Mouse (Mus musculus) testis, adult 2 months (tissue): ENCODE measurements around the gene Gcdh. TPM values are rescaled to one million over a fixed set of nuclear protein-coding genes. Genes with fewer than 3 reads are reported as not detected.

ENCODE experiments used
- H3K27ac ChIP-seq: fragments of 200-500 bp; 2 replicates; pipeline ENCODE4 v1.5.1; 2012; ENCODE audit warnings: low read depth, low read length; ENCODE audit not compliant: control insufficient read depth, insufficient read depth
- H3K27me3 ChIP-seq: fragments of 200-500 bp; 2 replicates; pipeline ENCODE4 v1.6.1; 2012; ENCODE audit warnings: mild to moderate bottlenecking, low read length, moderate library complexity; ENCODE audit not compliant: control insufficient read depth, insufficient read depth
- H3K36me3 ChIP-seq: fragments of 200-500 bp; 2 replicates; pipeline ENCODE4 v1.6.1; 2012; ENCODE audit warnings: mild to moderate bottlenecking, low read length; ENCODE audit not compliant: control insufficient read depth, insufficient read depth
- H3K4me1 ChIP-seq: fragments of 200-500 bp; 2 replicates; pipeline ENCODE4 v1.6.1; 2012; ENCODE audit warnings: low read length; ENCODE audit not compliant: control insufficient read depth, insufficient read depth
- H3K4me3 ChIP-seq: fragments of 200-500 bp; 2 replicates; pipeline ENCODE4 v1.5.1; 2012; ENCODE audit warnings: low read depth, mild to moderate bottlenecking, low read length, moderate library complexity, mixed read lengths; ENCODE audit not compliant: control insufficient read depth
- CTCF ChIP-seq: fragments of 200-500 bp; IDR thresholded peaks from 2 replicates; pipeline ENCODE4 v1.5.1; 2012; ENCODE audit warnings: low read depth, mild to moderate bottlenecking, inconsistent platforms, low read length, moderate library complexity; ENCODE audit not compliant: control insufficient read depth, insufficient read depth, insufficient replicate concordance
- POLR2A ChIP-seq: fragments of 200-500 bp; IDR thresholded peaks from 2 replicates; pipeline ENCODE4 v1.6.1; 2012; ENCODE audit warnings: low read depth, mild to moderate bottlenecking, inconsistent platforms, low read length, moderate library complexity; ENCODE audit not compliant: control insufficient read depth
- polyA plus RNA-seq: library from polyadenylated mRNA; depleted of rRNA; stranded (reverse); fragments of >200 nt; gene quantifications from 2 replicates; pipeline ENCODE4 v1.2.3, GENCODE M21; 2012

Gene Gcdh
- polyA plus RNA-seq, 1 experiment: 8.1 TPM

DNA sequence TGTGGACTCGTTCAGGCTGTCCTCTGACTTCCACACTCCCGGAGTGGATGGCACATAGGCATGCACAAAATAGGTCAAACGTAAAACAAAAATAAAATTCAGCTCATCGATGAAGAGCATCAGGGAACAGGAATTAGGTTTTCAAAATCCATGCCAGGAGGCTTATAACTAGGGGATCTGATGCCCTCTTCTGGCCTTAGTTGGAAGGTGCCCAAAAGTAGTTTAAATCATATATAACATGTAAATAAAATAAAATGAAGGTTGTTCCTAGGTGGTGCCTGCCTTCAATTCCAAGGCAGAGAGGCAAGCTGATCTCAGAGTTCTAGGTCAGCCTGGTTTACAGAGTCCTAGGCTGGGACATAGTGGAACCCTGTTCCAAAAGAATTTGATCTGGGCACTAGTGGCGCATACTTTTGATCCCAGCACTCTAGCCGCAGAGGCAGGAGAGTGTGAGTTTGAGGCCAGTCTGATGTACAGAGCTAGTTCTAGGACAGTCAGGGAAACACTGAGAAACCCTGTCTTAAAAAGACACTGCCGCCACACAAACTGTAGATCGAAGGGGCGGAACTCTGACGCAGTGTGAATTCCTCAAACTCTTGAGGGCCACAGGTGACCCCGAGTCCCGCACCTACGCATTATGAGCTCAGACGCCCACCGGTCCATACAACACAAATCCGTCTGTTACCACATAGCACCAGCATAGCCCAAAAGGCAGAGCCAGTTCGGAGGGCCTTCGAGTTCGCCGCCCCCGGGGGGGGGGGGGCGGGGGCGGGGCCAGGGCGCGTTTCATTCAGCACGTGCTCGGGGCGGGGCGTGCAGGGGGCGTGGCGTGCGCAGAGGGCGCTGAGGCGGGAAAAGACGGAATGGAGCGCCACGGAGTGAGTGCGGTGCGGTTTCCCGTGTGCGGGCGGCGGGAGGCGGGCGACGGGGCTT, 22.1 kb downstream of the Gcdh start, which contains the start of gene Syce2:
Syce2 (plus strand) TSS at position 736 of the 933 bp plus-strand sequence.
- peak within 1 kb of the TSS; percentile 97 for H3K27ac ChIP-seq
- H3K4me1 ChIP-seq: peaks cover 8% of the 10 kb centered on the region
- TF ChIP-seq POLR2A (peak; percentile 86), CTCF (no peak)
- peaks cover 1% of the 10 kb centered on the region for H3K36me3 ChIP-seq
- no peaks in the 10 kb centered on the region for H3K27me3 ChIP-seq
- peak within 1 kb of the TSS; percentile 97 for H3K4me3 ChIP-seq

DNA sequence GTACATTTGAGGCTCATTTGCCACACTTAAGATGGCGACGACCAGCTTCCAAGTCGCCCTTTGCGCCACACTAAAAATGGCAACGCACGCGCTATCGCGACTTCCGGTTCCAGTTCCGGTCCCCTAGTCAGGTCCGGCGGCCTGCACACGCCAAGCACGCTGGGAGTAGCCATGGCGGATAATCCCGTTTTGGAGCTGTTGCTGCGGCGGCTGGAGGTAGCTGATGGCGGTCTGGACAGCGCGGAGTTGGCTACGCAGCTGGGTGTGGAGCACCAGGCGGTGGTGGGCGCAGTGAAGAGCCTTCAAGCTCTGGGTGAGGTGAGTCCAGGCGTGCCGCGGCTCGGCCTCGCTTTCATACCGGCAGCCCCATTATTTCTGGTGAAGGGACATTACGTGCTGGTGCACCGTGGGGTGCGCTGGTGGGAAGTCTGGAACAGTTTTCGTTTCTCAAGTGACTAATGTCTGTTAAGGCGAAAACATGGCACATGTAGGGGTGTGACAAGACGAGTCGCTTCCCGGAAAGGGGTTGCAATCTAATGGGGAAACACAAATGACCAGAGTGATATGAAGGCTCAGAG, 36.8 kb downstream of the Gcdh start, which contains the start of gene Farsa:
Farsa (plus strand) TSS at position 126 of the 578 bp plus-strand sequence.
- TF ChIP-seq CTCF (no peak), POLR2A (peak; percentile 99)
- no peaks in the 10 kb centered on the region; the same call in none of the 2 replicates for H3K36me3 ChIP-seq
- H3K4me3 ChIP-seq: peak within 1 kb of the TSS; percentile 96
- no peaks in the 10 kb centered on the region for H3K27me3 ChIP-seq
- peak within 1 kb of the TSS; percentile 85 for H3K27ac ChIP-seq
- no peaks in the 10 kb centered on the region for H3K4me1 ChIP-seq

DNA sequence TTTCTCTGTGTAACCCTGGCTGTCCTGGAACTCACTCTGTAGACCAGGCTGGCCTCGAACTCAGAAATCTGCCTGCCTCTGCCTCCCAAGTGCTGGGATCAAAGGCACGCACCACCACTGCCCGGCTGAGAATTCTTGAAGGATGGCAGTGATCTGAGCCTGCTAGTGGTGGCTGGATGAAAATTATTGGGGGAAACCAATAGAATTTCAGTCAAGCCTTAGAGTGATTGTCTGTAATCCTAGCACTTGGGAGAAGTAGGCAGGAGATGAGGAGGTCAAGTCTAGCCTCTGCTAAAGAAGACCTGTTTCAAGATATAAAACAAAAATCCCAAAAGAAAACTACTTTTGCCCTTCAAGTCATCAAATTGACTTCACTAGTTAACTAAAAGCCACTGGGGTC, 37.3 kb downstream of the Gcdh start:
- H3K4me3 ChIP-seq: peak overlapping the region; percentile 96
- H3K27ac ChIP-seq: no peak overlapping the region
- H3K27me3 ChIP-seq: no peaks in the 10 kb centered on the region
- no peaks in the 10 kb centered on the region for H3K4me1 ChIP-seq
- TF ChIP-seq CTCF: no peak
- no peak for TF ChIP-seq POLR2A
- H3K36me3 ChIP-seq: no peaks in the 10 kb centered on the region; the same call in none of the 2 replicates

DNA sequence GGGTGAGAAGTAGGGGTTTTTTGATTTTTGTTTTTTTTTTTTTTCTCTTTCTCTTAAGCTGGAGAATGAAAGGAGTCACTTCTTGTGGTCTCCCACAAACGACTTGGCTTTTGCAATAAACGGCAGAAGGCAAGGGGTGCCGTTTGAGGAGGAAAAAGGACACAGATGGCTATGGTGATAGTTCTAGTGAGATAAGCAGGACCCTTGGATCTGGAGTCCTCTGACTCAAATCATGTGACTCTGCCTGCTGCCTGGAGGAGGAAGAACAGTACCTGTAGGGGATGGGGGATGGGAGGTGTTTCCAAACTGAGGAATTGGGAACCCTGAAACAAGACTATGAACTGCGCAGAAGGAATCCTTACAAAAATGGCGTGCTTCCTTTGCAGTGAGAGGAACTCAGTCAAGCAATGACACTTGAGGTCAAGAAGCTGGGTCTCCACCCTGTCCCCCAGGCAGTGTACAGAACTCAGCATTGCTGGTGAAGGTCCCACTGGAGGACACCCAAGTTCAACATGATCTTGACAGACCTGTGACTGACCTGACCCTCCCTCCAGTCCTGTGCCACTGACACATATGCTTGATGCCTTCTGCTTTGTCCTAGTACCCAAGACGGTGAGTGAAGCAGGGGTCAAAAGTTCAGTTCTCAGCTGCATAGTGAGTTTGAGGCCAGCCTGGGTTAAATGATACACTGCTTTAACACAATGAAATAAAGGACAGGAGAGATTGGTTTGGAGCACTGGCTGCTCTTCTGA, 45.9 kb downstream of the Gcdh start:
- TF ChIP-seq POLR2A (no peak), CTCF (no peak)
- H3K27ac ChIP-seq: peak overlapping the region; percentile 95
- H3K27me3 ChIP-seq: no peaks in the 10 kb centered on the region
- peaks cover 10% of the 10 kb centered on the region for H3K4me1 ChIP-seq
- peaks cover 5% of the 10 kb centered on the region for H3K36me3 ChIP-seq
- H3K4me3 ChIP-seq: peak overlapping the region; percentile 85

DNA sequence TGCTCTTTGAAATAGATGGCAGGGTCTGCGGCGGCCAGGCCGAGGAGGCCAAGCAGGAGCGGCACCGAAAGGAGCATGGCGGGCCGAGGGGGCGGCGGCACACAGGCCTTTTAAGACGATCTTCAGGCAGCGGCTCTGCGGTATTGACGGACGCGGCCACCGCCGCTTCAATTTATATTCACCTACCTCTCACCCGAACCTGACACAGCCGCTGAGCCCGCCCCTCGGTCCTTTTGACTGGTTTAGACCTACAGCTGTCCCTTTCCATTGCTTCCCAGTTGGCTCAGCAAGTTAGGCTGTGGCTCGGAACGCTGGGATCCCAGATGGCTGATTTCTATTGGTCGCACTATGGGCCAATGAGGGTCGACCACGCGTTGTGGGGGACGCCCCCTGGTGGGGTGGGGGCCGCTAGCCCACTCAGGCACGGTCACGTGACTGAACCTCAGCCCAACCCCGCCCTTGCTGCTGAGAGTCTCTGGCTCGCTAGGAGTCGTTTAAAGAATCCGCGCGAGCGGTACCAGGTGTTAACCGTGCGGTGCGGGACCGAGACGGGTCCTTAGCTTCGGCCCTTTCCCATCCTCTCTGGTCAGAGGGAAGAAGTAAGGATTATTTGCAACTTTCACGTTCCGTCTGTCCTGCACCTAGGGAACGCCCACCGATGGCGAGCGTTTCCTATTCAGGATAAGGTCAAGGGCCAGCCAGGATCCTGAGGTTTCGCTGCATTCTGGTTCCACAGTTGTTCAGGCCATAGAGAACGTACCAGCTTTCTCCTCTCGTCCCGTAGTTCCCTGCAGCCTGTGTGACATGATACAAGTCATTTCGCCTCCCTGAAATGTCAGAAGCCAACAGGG, 46.8 kb downstream of the Gcdh start, which contains the start of gene Calr:
Calr (minus strand) TSS at position 213 of the 851 bp plus-strand sequence.
- Histone ChIP-seq H3K36me3 (peaks cover 5% of the 10 kb centered on the region), H3K4me1 (peaks cover 10% of the 10 kb centered on the region), H3K27ac (peak within 1 kb of the TSS; percentile 95), H3K27me3 (no peaks in the 10 kb centered on the region), H3K4me3 (peak within 1 kb of the TSS; percentile 85)
- TF ChIP-seq POLR2A (peak; percentile 95), CTCF (peak; percentile 11; the same call in 1 of the 2 replicates)

DNA sequence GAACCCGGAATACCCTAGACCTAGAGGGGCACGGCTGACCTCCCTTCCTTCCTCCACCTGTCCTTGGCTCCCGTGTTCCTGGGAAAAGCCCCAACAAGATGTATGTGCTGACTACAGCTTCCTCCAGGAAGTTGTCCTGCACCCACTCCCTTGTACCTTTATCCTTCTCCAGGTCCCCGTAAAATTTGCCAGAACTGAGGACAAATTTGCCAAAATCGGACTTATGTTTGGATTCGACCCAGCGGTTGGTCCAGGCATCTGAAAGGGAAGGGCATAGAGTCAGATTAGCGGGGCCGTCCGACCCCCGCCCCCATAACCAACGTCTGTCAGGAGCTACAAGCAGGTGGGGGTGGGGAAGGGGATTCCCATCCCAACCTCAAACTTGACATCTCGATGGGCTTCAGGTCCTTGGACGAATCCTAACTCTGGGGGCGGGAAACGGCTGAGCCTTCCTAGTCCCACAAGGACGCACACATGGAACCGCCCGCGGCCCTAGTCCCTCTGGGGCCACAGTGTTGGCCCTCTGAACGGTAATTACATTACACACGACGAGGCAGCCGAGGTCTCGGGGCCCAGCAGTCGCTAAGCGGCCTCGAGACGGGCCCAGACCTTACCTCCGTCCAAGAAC, 47.5 kb downstream of the Gcdh start:
- Histone ChIP-seq H3K27ac (peak overlapping the region; percentile 87), H3K27me3 (no peaks in the 10 kb centered on the region), H3K4me3 (peak overlapping the region; percentile 85), H3K36me3 (peaks cover 5% of the 10 kb centered on the region), H3K4me1 (peaks cover 10% of the 10 kb centered on the region)
- no peak for TF ChIP-seq CTCF
- no peak for TF ChIP-seq POLR2A
